Mouse (Mus musculus): ENCODE results near the gene Ndufs1.

GRCm38 (mm10) chr1:63181480-63181879, 4.8 kb upstream of the Ndufs1 start:
- no peak for TF ChIP-seq CTCF (IDR thresholded peaks at IDR 0.05)
- TF ChIP-seq EP300 (IDR thresholded peaks at IDR 0.05): no peak

Measured in lung, postnatal 0 days (tissue).